In genomic region chr14:122465931-122466490, GRCm38 (mm10) we compare ENCODE assay signal across 12 mouse cellular contexts. TPM values are rescaled to one million over a fixed set of nuclear protein-coding genes. Genes with fewer than 3 reads are reported as not detected.
DNase-seq lines count a peak whose midpoint lies in the region; ATAC-seq and TF ChIP-seq lines count a peak whose summit lies in the region.
"Had no signal": no experiment of that assay in that cellular context is flagged by ENCODE, and none has a peak within 500 bp of the region (broad histone marks: within the 10 kb centered on the region; RNA-seq: fewer than 3 reads in every experiment).

No protein-coding gene starts in this region.

- H3K4me2 ChIP-seq in forebrain, embryonic 13.5 days = peak overlapping the region; percentile 84

- H3K9me3 ChIP-seq in ES-E14 (ENCODE audit: control insufficient read depth, insufficient read depth, low read depth, low read length) = no peaks in the 10 kb centered on the region
- no peaks in the 10 kb centered on the region for H3K9me3 ChIP-seq in forebrain, embryonic 13.5 days (replicated peaks)

- no peak overlapping the region for H3K27ac ChIP-seq in gastrocnemius, adult 2 months
- no peak overlapping the region for H3K27ac ChIP-seq in ES-E14 (ENCODE audit: insufficient read depth, low read depth, low read length, poor library complexity, severe bottlenecking)
- H3K27ac ChIP-seq in forebrain, embryonic 13.5 days = peak overlapping the region; percentile 99

- no peak for ATAC-seq in forebrain, embryonic 13.5 days

- H3K36me3 ChIP-seq in ES-E14 (ENCODE audit: control insufficient read depth, insufficient read depth, low read length, poor library complexity, severe bottlenecking) = peaks cover 3% of the 10 kb centered on the region; the same call in 1 of the 2 replicates
- no peaks in the 10 kb centered on the region for H3K36me3 ChIP-seq in forebrain, embryonic 13.5 days (ENCODE audit: poor library complexity, severe bottlenecking)

- no peak for TF ChIP-seq CTCF in gastrocnemius, adult 2 months (IDR thresholded peaks at IDR 0.05)

- H3K27me3 ChIP-seq in forebrain, embryonic 13.5 days = peaks cover 84% of the 10 kb centered on the region

- intact Hi-C loops in gastrocnemius, adult 2 months (cut with DNase I) = no loop called here
- intact Hi-C loops in gastrocnemius, postnatal 14 days (cut with DNase I; ENCODE audit: low total_unique reads) = no loop called here
- intact Hi-C loops in left cerebral cortex, postnatal 4 days (cut with DNase I) = no loop called here
- intact Hi-C loops in gastrocnemius, postnatal 36 days (cut with DNase I) = loop anchor here (5.0 kb wide), 1 partner anchor 239 kb away; no protein-coding TSS in a partner anchor

- DNase-seq in gastrocnemius, adult 2 months = no peak
- no peak for DNase-seq in gastrocnemius, postnatal 14 days
- DNase-seq in ES-E14 (ENCODE audit: low read depth, low spot score) = no peak
- peak; percentile 10 for DNase-seq in mesoderm, embryonic 11.5 days (ENCODE audit: low read depth, low spot score)
- DNase-seq in left cerebral cortex, postnatal 4 days = no peak
- DNase-seq in gastrocnemius, postnatal 36 days = no peak
- DNase-seq in c-Kit-positive CD71-positive TER-119-positive erythroid progenitor cells, embryonic 14.5 days (ENCODE audit: low spot score) = no peak
- DNase-seq: adrenal gland, adult 8-10 months; lung, postnatal 36 days; right cerebral cortex, postnatal 14 days had no signal

- in situ Hi-C loops in ES-E14 (cut with MboI; ENCODE audit: low sequenced_read_pairs in 2 of 2, unreplicated experiment in 2 of 2) = no loop called here

- H3K4me1 ChIP-seq in ES-E14 (ENCODE audit: control insufficient read depth in 2 of 2, insufficient read depth in 2 of 2, low read length in 2 of 2, poor library complexity in 1 of 2) = peaks cover 4 to 7% of the 10 kb centered on the region in 2 experiments; a peak in 3 of 4 replicates
- peaks cover 57% of the 10 kb centered on the region for H3K4me1 ChIP-seq in forebrain, embryonic 13.5 days

- WGBS in forebrain, embryonic 13.5 days = 28% methylated on average over 13 of the region's 13 CpGs

- peak overlapping the region; percentile 74 for H3K4me3 ChIP-seq in gastrocnemius, adult 2 months
- H3K4me3 ChIP-seq in ES-E14 (ENCODE audit: insufficient read depth in 1 of 2, low read depth in 1 of 2, low read length in 2 of 2, poor library complexity in 1 of 2, severe bottlenecking in 1 of 2) = peak overlapping the region; percentile 68 to 98
- H3K4me3 ChIP-seq in forebrain, embryonic 13.5 days = peak overlapping the region; percentile 70

- H3K9ac ChIP-seq in ES-E14 (ENCODE audit: insufficient read depth, low read depth, low read length, poor library complexity, severe bottlenecking) = 0 out of 2 replicates have a peak overlapping the region, but pooled peaks have one; percentile 67
- peak overlapping the region; percentile 93 for H3K9ac ChIP-seq in forebrain, embryonic 13.5 days

TF ChIP-seq in ES-E14, 5 proteins besides CTCF, POLR2A, EP300 and RAD21:
- TF ChIP-seq CHD2 (IDR thresholded peaks at IDR 0.05; ENCODE audit: low read depth, low read length) (no peak), ZNF384 (IDR thresholded peaks at IDR 0.05; ENCODE audit: low read depth, low read length) (no peak), ZC3H11A (IDR thresholded peaks at IDR 0.05; ENCODE audit: borderline replicate concordance, low read depth, low read length) (no peak), HCFC1 (IDR thresholded peaks at IDR 0.05; ENCODE audit: borderline replicate concordance, insufficient read depth, low read length) (no peak), MAFK (IDR thresholded peaks at IDR 0.05; ENCODE audit: insufficient read depth, low read depth, low read length) (no peak)

RNA-seq across cellular contexts. Expression of gene Zic5, which starts 0.5 kb away (rescaled TPM):
- not detected for total RNA-seq in gastrocnemius, adult 2 months (2021)
- total RNA-seq in gastrocnemius, postnatal 14 days (2021) = not detected
- total RNA-seq in ES-E14 (2012; rRNA removed) = 15.2 and 29.7 TPM in 2 replicates
- polyA plus RNA-seq in forebrain, embryonic 13.5 days (2015; fragmentation: Nextera tagmentation; extraction: Ambion mirVana) = 17.3 and 19.5 TPM in 2 replicates
- 1 to 10 TPM; 3.9 to 5.1 TPM for total RNA-seq in left cerebral cortex, postnatal 4 days (2021)
- total RNA-seq in gastrocnemius, postnatal 36 days (2021) = not detected

RNA-seq across cellular contexts. Expression of gene Zic2, which starts 9.2 kb away (rescaled TPM):
- total RNA-seq in gastrocnemius, adult 2 months (2021) = not detected
- total RNA-seq in gastrocnemius, postnatal 14 days (2021) = not detected
- total RNA-seq in ES-E14 (2012; rRNA removed) = 17.3 and 22.1 TPM in 2 replicates
- 10.1 and 12.0 TPM in 2 replicates for polyA plus RNA-seq in forebrain, embryonic 13.5 days (2015; fragmentation: Nextera tagmentation; extraction: Ambion mirVana)
- total RNA-seq in left cerebral cortex, postnatal 4 days (2021) = 10 to 100 TPM; 22.4 to 24.1 TPM
- total RNA-seq in gastrocnemius, postnatal 36 days (2021) = not detected

RNA-seq across cellular contexts. Expression of gene Gm5089, which starts 15.1 kb away (rescaled TPM):
- total RNA-seq in gastrocnemius, adult 2 months (2021) = not detected
- not detected for total RNA-seq in gastrocnemius, postnatal 14 days (2021)
- total RNA-seq in ES-E14 (2012; rRNA removed) = 0.21 and 0.31 TPM in 2 replicates
- 1.6 and 2.1 TPM in 2 replicates for polyA plus RNA-seq in forebrain, embryonic 13.5 days (2015; fragmentation: Nextera tagmentation; extraction: Ambion mirVana)
- under 1 TPM; 0.28 to 0.50 TPM for total RNA-seq in left cerebral cortex, postnatal 4 days (2021)
- not detected for total RNA-seq in gastrocnemius, postnatal 36 days (2021)
- total RNA-seq: adrenal gland, adult 8-10 months had no signal

RNA-seq across cellular contexts. Expression of gene Gm10837, which starts 24.4 kb away (rescaled TPM):
- total RNA-seq in gastrocnemius, adult 2 months (2021) = not detected
- total RNA-seq in gastrocnemius, postnatal 14 days (2021) = not detected
- total RNA-seq in ES-E14 (2012; rRNA removed) = not detected in 2 replicates
- polyA plus RNA-seq in forebrain, embryonic 13.5 days (2015; fragmentation: Nextera tagmentation; extraction: Ambion mirVana) = 0.48 and 0.56 TPM in 2 replicates
- under 1 TPM in 1 of 2 experiments, not detected in 1; 0.40 TPM for total RNA-seq in left cerebral cortex, postnatal 4 days (2021)
- not detected for total RNA-seq in gastrocnemius, postnatal 36 days (2021)
- total RNA-seq: adrenal gland, adult 8-10 months; left cerebral cortex, adult 2 months had no signal

Comparison
In these comparisons a context has a peak if more than half of its experiments do, and no peak if none do; other contexts are left out.
1. RNA of gene Zic5, which starts 0.5 kb away (total RNA-seq): 15.2 to 29.7 TPM in ES-E14 and 3.9 to 5.1 TPM in left cerebral cortex, postnatal 4 days; not detected in gastrocnemius, adult 2 months, not detected in gastrocnemius, postnatal 14 days and not detected in gastrocnemius, postnatal 36 days; every median in the first group is over 4 times any median in the second.
2. RNA of gene Zic2, which starts 9.2 kb away (total RNA-seq): 22.4 to 24.1 TPM in left cerebral cortex, postnatal 4 days and 17.3 to 22.1 TPM in ES-E14; not detected in gastrocnemius, postnatal 14 days, not detected in gastrocnemius, postnatal 36 days and not detected in gastrocnemius, adult 2 months; every median in the first group is over 10 times any median in the second.
3. Peak in every context shown above with its lines, with median percentiles within 50 percentile points of each other: H3K4me3 ChIP-seq.